Mouse (Mus musculus) cerebellum, adult 9-10 months (tissue): Measurements from ENCODE around the gene Timm17a.
A peak's percentile ranks its signal among the peaks of the same experiment; 100 is the strongest.

Experiments used
- DNase-seq: peaks from one replicate; pipeline ENCODE4 v3.0.0; 2022

Timm17a gene

GRCm38 (mm10) chr1:135313284-135314031 lies at the start of gene Timm17a:
Timm17a (minus strand) TSS chr1:135313778.
- peak; percentile 91 for DNase-seq

GRCm38 (mm10) chr1:135362115-135362514 lies 48.5 kb upstream of the Timm17a start:
- DNase-seq: no peak

DNA sequence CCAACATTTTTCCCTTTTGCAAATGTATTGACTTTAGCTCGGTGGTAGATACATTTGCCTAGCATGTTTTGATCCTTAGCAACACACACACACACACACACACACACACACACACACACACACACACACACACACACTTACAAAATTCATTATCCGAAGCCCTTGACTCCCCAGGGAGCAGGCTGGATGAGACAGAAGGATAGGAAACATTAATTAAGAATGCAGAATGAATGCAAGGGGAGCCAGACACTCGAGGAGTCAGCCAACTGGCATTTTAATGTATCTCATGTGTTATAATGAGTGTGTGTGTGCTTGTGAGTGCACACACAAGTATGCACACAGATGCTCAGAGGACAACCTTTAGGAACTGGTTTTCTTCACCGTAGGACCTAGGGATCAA lies 47.9 kb upstream of the Timm17a start:
- no peak for DNase-seq

- no peak for DNase-seq
These were observed 45.5 kb upstream of the Timm17a start for GRCm38 (mm10) chr1:135359071-135359470.

DNA sequence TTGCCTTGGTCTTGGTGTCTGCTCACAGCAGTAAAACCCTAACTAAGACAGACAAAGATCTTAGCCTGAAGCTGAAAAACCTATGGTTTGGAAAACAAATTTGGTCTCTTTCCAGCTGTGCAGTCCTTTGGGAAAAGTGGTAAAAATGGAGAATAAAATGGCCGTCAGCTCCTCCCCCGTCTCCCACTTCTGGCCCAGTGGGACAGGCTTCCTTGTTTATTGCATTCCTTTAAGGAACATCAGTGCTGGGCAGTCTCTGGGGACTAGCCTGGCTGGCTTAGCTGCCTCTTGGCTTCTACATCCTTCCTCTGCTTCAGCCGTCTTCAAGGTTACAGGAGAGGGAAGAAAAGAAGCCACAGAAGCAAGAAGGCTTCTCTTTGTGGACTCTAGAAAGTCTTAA lies 38.4 kb upstream of the Timm17a start:
- DNase-seq: no peak

- DNase-seq: peak; percentile 7
These were observed 34.1 kb upstream of the Timm17a start for GRCm38 (mm10) chr1:135347498-135348169.

DNA sequence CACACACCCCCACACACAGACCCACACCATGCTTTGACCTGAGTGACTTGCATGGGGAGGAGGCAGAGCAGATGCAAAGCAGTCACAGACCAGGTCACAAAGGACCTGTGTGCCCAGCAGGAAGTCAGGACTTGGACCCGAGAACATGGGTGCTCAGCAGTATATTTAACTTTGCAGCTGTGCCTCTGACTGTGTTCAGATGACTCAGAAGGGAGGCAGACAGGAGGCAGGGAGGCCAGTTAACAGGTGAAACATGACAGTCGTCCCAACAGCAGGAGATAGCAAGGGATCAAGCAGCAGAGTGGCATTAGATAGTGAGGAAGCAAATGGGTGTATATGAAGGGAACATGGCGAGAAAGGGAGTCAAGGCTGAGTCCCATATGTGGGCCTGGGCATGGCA lies 33.3 kb upstream of the Timm17a start:
- DNase-seq: no peak

- DNase-seq: no peak
These were observed 30.4 kb upstream of the Timm17a start for GRCm38 (mm10) chr1:135344026-135344425.

DNA sequence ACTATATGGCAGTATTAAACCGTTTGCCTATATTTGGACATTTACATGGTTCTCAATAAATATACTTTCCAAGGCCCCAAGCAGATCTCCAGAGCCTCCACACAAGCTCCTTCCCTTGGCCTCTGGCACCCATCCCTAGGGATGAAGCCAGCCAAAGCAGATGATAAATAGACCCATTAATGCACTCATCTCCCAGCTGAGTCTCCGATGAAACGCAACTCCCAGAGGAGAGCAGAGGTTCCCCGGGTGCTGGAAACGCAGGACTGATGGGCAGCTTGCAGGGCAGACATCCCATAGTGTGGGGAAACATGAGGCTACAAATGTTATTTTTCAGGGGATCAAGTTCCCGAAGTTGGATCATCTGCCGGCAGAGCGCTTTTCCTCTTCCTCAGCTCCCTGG lies 28.4 kb upstream of the Timm17a start:
- DNase-seq: no peak

DNA sequence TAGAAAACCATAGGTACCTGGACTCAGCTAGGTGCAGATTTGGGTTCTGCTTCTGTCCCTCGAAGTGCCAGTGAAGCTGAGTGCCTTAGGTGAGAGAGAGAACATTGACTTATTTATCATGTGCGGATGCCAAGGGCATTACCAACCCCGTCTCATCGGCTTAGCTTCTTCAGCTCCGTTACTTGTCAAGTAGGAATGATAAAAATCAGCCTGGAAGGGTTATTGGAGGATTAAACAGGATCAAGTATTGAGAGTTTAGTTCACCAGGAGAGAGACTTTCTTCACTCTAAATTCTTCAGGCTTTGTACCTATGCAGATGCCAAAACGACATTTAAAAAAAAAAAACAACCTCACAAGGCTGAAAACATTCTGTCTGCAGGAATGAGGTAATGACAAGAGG lies 17.0 kb upstream of the Timm17a start:
- DNase-seq: no peak

DNA sequence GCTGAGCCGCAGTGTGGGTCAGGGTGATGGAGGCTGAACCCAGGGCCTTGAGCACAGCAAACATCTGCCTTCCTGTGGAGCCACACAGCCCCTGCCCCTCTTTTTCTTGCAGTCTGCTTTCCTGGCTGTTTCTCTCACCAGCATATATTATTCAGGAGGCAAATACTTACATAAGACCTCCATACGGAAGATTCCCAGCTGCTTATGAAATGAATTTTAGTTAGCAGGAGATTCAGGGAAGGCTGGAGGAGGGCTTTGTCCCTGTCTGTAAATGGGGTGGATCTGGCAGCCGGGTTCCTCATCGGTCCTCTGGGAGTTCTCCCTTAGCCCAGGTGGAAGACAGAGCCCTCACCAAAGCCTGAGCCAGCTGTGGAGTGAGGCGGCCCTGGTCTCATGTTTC lies 14.8 kb upstream of the Timm17a start:
- no peak for DNase-seq

DNA sequence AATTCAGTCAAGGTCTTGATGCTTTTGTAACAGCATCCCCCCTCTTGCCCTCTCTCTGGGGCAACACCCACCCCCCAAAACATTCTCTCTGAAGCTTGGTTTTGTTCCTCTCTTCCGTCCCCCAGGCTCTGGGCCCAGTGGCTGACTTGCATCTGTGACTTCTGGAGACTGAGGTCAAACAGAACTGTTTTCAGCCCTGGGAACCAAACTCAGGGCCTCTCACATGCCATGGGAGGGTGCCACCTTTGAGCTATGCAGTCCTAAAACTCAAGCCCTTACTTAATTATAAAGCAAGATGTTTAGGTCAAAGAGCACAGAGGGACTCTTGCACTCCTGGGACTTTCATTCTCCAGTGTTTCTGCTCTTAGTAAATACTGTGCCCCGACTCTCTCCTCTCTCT lies 12.4 kb upstream of the Timm17a start:
- no peak for DNase-seq

DNA sequence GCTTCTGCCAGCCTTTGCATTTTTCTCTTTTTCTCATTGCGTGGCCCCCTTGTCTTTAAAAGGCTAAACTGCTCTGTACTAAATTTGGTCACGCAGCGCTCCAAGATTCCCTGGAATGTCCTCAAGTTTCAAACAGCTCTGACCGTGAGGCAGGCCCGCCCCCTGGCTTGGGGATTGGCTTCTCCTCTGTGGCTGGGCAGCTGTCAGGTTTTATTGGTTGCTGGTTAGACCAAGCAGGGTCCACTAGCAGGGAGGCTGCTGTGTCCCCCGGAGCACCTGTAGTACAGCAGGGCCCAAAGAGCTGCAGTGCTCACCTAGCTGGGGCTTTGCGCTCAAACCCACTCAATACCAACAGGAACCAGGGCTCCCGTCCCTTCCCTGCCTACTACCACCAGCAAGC lies 11.0 kb upstream of the Timm17a start, which contains the start of gene Lmod1:
Gene Lmod1 (plus strand): TSS at position 237 of the 400 bp plus-strand sequence.
- no peak for DNase-seq

GRCm38 (mm10) chr1:135323367-135323901 lies 9.9 kb upstream of the Timm17a start:
- DNase-seq: no peak

DNA sequence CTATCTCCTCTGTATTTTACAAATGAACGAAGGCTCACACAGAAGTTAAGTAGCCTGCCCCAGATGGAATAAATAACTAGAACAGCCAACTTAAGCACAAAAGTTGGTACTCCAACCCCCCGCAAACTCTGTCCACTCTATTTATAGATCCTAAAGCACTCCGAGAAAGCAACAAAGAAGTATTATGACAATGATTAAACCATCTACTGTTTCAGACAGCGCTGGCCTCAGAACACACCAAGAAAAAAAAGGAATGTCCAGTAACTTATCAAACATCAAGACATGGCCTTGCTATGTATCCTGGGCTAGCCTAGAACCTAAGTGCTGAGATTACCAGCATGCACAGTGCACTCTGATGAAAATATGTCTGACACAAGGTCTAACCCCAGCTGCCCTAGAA lies 1.4 kb downstream of the Timm17a start:
- no peak for DNase-seq

DNA sequence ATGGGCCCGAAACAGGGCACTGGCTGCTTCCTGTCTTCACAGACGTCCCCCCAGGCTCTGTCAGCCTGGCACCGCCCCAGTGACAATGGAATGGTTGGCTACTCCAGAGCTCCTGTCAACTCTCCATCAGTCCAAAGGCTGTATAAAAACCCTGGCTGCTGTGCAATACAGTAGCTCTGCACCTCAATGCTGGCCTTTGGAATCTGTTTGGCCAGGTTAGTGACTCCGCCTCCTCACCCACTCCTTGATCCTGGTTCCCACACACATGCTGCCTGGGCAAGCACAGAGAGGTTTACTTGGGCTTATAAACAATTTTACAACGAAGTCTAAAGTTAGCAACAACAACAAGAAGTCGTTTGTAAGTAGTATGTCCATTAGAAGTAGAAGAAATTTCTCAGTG lies 2.2 kb downstream of the Timm17a start:
- DNase-seq: no peak

- DNase-seq: no peak
These were observed 22.7 kb downstream of the Timm17a start for GRCm38 (mm10) chr1:135290908-135291307.

DNA sequence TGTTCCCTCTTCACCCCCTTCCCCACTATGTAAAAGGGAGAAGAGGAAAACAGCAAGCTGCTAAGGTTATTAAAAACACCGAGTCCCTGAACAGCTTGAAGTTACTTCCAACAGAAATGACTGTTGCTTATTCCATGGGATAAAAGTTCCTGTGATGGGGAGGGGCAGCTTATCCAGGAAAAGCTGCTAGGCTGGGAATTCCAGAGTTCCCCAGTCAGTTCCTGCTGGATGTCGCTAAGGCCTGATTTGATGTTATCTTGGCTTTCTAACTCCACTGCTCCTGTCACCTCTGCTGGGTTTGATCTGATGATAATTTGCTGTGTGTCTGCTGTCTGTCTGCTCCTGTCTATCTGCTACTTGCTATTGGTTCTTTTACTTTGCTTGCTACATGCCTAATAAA lies 27.3 kb downstream of the Timm17a start:
- DNase-seq: no peak

- DNase-seq: peak; percentile 78
These were observed 29.7 kb downstream of the Timm17a start, which contains the start of gene Rnpep for GRCm38 (mm10) chr1:135283826-135284291. Rnpep (minus strand) TSS chr1:135284084.

DNA sequence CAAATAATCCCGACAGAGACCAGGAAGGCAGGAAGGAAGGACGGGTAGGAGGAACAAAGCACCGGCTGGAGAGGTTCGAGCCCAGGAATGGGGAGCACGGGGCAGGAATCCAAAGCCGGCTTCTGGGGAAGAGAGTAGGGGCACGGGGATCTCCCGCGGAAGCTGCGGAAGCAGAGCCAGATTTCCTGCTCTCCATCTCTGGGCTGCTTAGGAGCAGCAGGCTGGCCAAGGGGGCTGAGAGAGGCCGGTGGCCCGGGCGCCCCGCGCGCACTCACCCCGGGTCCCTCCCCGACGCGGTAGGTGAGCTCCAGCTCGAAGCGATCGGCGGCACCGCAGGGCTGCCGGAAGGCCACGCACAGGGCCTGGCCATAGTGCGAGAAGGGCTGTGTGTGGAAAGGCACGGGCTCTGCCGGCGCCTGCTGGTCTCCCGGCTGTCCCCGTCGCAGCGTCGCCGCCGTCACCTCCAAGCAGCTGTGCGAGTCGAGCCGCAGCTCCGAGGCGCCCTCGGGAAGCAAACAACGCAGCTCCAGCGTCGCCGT lies 30.2 kb downstream of the Timm17a start:
- DNase-seq: no peak

GRCm38 (mm10) chr1:135282536-135283286 lies 30.9 kb downstream of the Timm17a start:
- DNase-seq: no peak

- DNase-seq: no peak
These were observed 31.7 kb downstream of the Timm17a start for GRCm38 (mm10) chr1:135281841-135282240.

- peak; percentile 50 for DNase-seq
These were observed 32.9 kb downstream of the Timm17a start for GRCm38 (mm10) chr1:135280646-135281045.
